Mouse (Mus musculus) cerebellum, adult 2 months (tissue): ENCODE measurements around the gene Utp3.
"Not testable (repeated sequence)": the region's sequence is repeated elsewhere in the genome, so short reads cannot be mapped to it uniquely, and the experiment has no call there.

ENCODE experiments used
- CTCF ChIP-seq: fragments of 200-500 bp; IDR thresholded peaks from 2 replicates; pipeline ENCODE4 v1.5.1; 2011; ENCODE audit warnings: low read depth, mild to moderate bottlenecking, control low read depth, low read length, moderate library complexity, borderline replicate concordance; ENCODE audit not compliant: insufficient read depth
- POLR2A ChIP-seq: fragments of 200-500 bp; IDR thresholded peaks from 2 replicates; pipeline ENCODE4 v1.6.1; 2011; ENCODE audit warnings: low read length, control low read depth, borderline replicate concordance; ENCODE audit not compliant: insufficient read depth

GRCm38 (mm10) chr5:88544411-88544810 is 9.9 kb upstream of the Utp3 start:
- not testable (repeated sequence) for TF ChIP-seq CTCF, POLR2A
